8 mouse cellular contexts compared by ENCODE assay signal in genomic region chr6:49213581-49214085, GRCm38 (mm10). TPM values are rescaled to one million over a fixed set of nuclear protein-coding genes. Genes with fewer than 3 reads are reported as not detected.
A peak's percentile ranks its signal among the peaks of the same experiment; 100 is the strongest.
DNase-seq lines count a peak whose midpoint lies in the region; ATAC-seq and TF ChIP-seq lines count a peak whose summit lies in the region.

No protein-coding gene starts in this region.

- 0% methylated on average over 45 of the region's 50 CpGs for WGBS in forebrain, embryonic 11.5 days
- WGBS in stomach, embryonic 15.5 days: 0% methylated on average over 44 of the region's 50 CpGs

- DNase-seq in gastrocnemius, postnatal 10 days: peak; percentile 51
- no peak for DNase-seq in gastrocnemius, adult 18-20 months (ENCODE audit: low spot score)
- no peak for DNase-seq in G1E (ENCODE audit: low spot score)
- DNase-seq in forebrain, embryonic 11.5 days (ENCODE audit: low spot score): peak; percentile 74
- DNase-seq in induced T-regulatory cell, adult 2 months (ENCODE audit: low read depth): peak; percentile 48
- peak; percentile 48 for DNase-seq in lung, postnatal 10 days
- no peak for DNase-seq in layer of hippocampus, postnatal 25 days (ENCODE audit: extremely low spot score in 1 of 2, low spot score in 1 of 2)

- peak overlapping the region; percentile 96 for H3K4me2 ChIP-seq in forebrain, embryonic 11.5 days (ENCODE audit: low read depth, low read length, severe bottlenecking)
- peak overlapping the region; percentile 84 for H3K4me2 ChIP-seq in stomach, embryonic 15.5 days

- no peaks in the 10 kb centered on the region for H3K9me3 ChIP-seq in G1E (replicated peaks)
- H3K9me3 ChIP-seq in forebrain, embryonic 11.5 days (ENCODE audit: control insufficient read depth, low read length): no peaks in the 10 kb centered on the region
- H3K9me3 ChIP-seq in stomach, embryonic 15.5 days: no peaks in the 10 kb centered on the region

- TF ChIP-seq CTCF in G1E (IDR thresholded peaks at IDR 0.05; ENCODE audit: low read depth, low read length): no peak

- ATAC-seq in G1E (ENCODE audit: extremely low read depth, insufficient number of reproducible peaks, low FRiP score, poor library complexity, severe bottlenecking): no peak
- ATAC-seq in forebrain, embryonic 11.5 days (replicated peaks; ENCODE audit: low FRiP score): no peak
- ATAC-seq in stomach, embryonic 15.5 days (ENCODE audit: insufficient read depth, low FRiP score, low read depth): no peak

- H3K9ac ChIP-seq in forebrain, embryonic 11.5 days (ENCODE audit: low read length): peak overlapping the region; percentile 94
- H3K9ac ChIP-seq in stomach, embryonic 15.5 days: peak overlapping the region; percentile 90

- peaks cover 45% of the 10 kb centered on the region for H3K4me1 ChIP-seq in G1E (ENCODE audit: insufficient read depth, low read depth, low read length)
- peaks cover 16% of the 10 kb centered on the region for H3K4me1 ChIP-seq in forebrain, embryonic 11.5 days (replicated peaks; ENCODE audit: control insufficient read depth, insufficient read depth, low read length)
- H3K4me1 ChIP-seq in stomach, embryonic 15.5 days: peaks cover 32% of the 10 kb centered on the region

- H3K36me3 ChIP-seq in G1E (replicated peaks): peaks cover 32% of the 10 kb centered on the region
- H3K36me3 ChIP-seq in forebrain, embryonic 11.5 days (ENCODE audit: control insufficient read depth, insufficient read depth, low read length): no peaks in the 10 kb centered on the region; the same call in 1 of the 2 replicates
- no peaks in the 10 kb centered on the region for H3K36me3 ChIP-seq in stomach, embryonic 15.5 days

- no peaks in the 10 kb centered on the region for H3K27me3 ChIP-seq in G1E (ENCODE audit: insufficient read depth, low read length)
- no peaks in the 10 kb centered on the region for H3K27me3 ChIP-seq in forebrain, embryonic 11.5 days (ENCODE audit: control insufficient read depth, insufficient read depth, low read length)
- H3K27me3 ChIP-seq in stomach, embryonic 15.5 days (replicated peaks): no peaks in the 10 kb centered on the region

- peak overlapping the region; percentile 99 for H3K27ac ChIP-seq in forebrain, embryonic 11.5 days (ENCODE audit: low read depth, low read length)
- peak overlapping the region; percentile 100 for H3K27ac ChIP-seq in stomach, embryonic 15.5 days

- peak overlapping the region; percentile 89 for H3K4me3 ChIP-seq in G1E (ENCODE audit: low read depth, low read length)
- peak overlapping the region; percentile 96 for H3K4me3 ChIP-seq in forebrain, embryonic 11.5 days (ENCODE audit: low read depth, low read length)
- H3K4me3 ChIP-seq in stomach, embryonic 15.5 days (replicated peaks): peak overlapping the region; percentile 91

RNA-seq across cellular contexts. Expression of gene Igf2bp3, which starts 1.1 kb away (rescaled TPM):
- 1 to 10 TPM; 4.3 to 5.5 TPM for total RNA-seq in gastrocnemius, postnatal 10 days (2021)
- under 1 TPM; 0.09 to 0.11 TPM for total RNA-seq in gastrocnemius, adult 18-20 months (2021)
- 50.9 and 56.3 TPM in 2 replicates for total RNA-seq in G1E (2014; fragmentation: Nextera tagmentation)
- 36.1 and 41.2 TPM in 2 replicates for total RNA-seq in G1E (2017)
- polyA plus RNA-seq in G1E (2012): 18.5 and 25.9 TPM in 2 replicates
- 121 and 132 TPM in 2 replicates for polyA plus RNA-seq in forebrain, embryonic 11.5 days (2014; fragmentation: Nextera tagmentation; extraction: Ambion mirVana)
- 64.3 and 72.4 TPM in 2 replicates for polyA plus RNA-seq in stomach, embryonic 15.5 days (2015; fragmentation: Nextera tagmentation; extraction: Ambion mirVana)
- under 1 TPM in 1 of 2 experiments, not detected in 1; 0.27 TPM for total RNA-seq in layer of hippocampus, postnatal 25 days (2021)

RNA-seq across cellular contexts. Expression of gene Tra2a, which starts 50.2 kb away (rescaled TPM):
- total RNA-seq in gastrocnemius, postnatal 10 days (2021): 10 to 100 TPM; 20.7 to 30.8 TPM
- 10 to 100 TPM; 14.7 to 20.2 TPM for total RNA-seq in gastrocnemius, adult 18-20 months (2021)
- total RNA-seq in G1E (2014; fragmentation: Nextera tagmentation) (174 and 194 TPM in 2 replicates), G1E (2017) (130 and 160 TPM in 2 replicates)
- 20.8 and 35.7 TPM in 2 replicates for polyA plus RNA-seq in G1E (2012)
- 64.4 and 68.5 TPM in 2 replicates for polyA plus RNA-seq in forebrain, embryonic 11.5 days (2014; fragmentation: Nextera tagmentation; extraction: Ambion mirVana)
- polyA plus RNA-seq in stomach, embryonic 15.5 days (2015; fragmentation: Nextera tagmentation; extraction: Ambion mirVana): 92.7 and 95.4 TPM in 2 replicates
- 10 to 100 TPM; 73.6 to 78.1 TPM for total RNA-seq in layer of hippocampus, postnatal 25 days (2021)

Comparison
In these comparisons a context has a peak if more than half of its experiments do, and no peak if none do; other contexts are left out.
1. DNase-seq: peak in gastrocnemius, postnatal 10 days (single experiment), forebrain, embryonic 11.5 days (single experiment), induced T-regulatory cell, adult 2 months (single experiment) and lung, postnatal 10 days (single experiment); none in gastrocnemius, adult 18-20 months (single experiment), G1E (single experiment) and layer of hippocampus, postnatal 25 days (0 of 2).
2. RNA of gene Igf2bp3, which starts 1.1 kb away (total RNA-seq): 36.1 to 56.3 TPM in G1E; 4.3 to 5.5 TPM in gastrocnemius, postnatal 10 days, 0.27 TPM in layer of hippocampus, postnatal 25 days and 0.09 to 0.11 TPM in gastrocnemius, adult 18-20 months; every median in the first group is over 4 times any median in the second.
3. Peak in every context shown above with its lines, with median percentiles within 50 percentile points of each other: H3K4me3 ChIP-seq.